Mouse (Mus musculus) kidney, postnatal 10 days (tissue): ENCODE measurements around the gene Prpf4b.
A peak's percentile ranks its signal among the peaks of the same experiment; 100 is the strongest.
"Not testable (repeated sequence)": the region's sequence is repeated elsewhere in the genome, so short reads cannot be mapped to it uniquely, and the experiment has no call there.

Experiments
- DNase-seq: peaks from one replicate; pipeline ENCODE4 v3.0.0; 2021; ENCODE audit warnings: mixed read lengths

Gene Prpf4b

DNA sequence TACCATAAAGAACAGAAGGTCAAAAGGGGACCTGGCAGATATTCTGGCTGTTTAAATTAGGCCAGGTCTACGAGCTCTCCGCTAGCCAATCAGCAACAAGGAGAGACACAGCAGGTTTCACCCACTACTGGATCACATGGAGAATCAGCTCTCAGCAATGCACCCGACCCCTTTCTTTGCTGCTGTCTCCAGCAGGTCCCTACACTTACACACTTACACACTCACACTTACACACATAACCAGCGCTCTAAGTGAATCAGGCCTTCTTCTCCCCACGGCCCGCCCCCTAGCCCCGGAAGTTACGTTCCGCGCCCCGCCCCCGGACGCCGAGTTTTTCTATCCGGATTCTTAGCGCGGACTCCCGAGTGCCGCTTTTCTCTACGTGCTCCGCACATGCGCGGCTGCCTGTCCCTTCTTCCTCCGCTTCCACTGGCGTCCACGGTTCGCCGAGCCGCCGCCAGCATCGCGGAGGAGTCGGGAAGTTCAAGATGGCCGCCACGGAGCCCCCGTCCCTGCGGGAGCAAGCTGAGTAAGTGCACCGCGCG lies at the start of gene Prpf4b:
Gene Prpf4b, plus strand, starts transcription at position 137 of the 545 bp plus-strand sequence.
- DNase-seq = peak; percentile 97

DNA sequence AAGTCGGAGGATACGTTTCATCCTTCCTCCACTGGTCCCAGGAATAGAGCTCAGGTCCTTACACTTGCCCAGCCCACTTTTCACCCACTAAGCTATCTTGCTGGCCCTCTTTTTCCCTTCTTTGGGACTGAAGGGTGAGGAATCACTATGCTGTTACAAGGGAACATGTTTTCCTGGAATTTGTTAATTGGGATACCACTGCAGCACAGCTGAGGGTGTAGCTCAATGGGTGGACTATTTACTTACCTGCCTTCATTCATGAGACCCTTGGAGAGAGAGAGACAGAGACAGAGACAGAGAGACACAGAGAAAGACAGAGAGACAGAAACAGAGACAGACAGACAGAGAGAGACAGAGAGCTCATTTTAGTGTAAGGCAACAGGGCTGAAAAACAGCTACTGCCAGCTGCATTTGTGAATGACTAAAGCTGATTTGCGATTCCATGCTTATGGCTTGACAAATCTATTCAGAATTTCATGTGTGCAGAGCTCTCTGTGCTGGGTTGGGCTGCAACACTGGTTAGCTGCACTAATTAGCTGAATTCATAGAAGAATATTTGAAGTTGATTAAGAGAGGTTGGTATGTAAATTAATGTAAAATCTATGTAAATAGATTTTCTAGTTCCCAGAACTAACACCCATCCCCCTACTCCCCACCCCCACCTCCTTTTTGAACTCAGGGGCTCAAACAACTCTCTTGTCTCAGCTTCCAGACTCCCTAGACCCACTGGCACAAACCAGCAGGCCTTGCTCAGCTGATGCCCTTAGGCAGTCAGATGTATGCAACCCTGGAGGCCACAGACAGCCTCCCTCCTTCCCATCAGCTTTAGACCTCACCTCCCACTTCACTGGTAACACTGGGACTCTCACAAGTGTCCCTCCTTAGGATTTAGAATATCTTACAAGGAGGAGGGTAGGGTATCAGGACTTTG lies 48.1 kb upstream of the Prpf4b start:
- no peak for DNase-seq

DNA sequence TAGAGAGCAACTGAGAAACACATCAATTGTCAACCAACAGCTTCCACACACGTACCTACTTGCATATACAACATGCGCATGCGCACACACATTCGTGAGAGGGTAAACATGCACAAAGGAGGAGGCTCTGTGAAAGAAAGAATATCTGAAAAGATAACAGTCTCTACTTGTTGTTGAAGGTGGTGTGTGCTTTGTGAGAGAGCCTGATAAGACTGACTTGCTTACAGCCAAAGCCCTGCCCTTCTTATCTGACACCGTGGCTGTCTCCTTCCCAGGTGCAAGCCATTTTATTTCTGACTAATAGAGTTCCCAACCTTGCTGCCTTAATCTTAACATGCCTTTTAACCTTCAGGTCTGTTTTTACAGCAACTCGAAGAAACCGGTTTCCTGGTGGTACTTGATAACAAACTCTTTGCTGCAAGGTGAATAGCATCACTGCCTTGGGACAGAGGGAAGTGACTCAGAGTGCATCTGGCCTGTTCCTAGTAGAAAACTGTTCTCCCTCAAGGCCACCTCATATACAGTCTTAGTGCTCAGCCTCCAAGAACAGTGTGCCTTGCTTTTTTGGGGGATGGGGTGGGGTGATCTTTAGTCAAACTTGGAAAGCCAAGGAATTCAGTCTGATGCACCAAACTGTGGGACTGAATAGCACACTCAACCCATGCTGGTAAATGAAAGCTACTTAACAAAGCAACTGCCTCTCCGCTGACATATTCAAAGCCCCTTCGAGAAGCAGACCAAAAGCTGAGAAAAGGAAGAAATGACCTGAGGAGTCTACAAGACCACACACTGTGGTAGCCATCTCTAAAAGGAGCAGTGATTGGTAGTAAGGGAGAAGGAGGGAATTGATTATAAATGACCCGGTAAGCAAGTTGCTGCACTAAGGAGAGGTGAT lies 46.9 kb upstream of the Prpf4b start:
- DNase-seq = no peak

DNA sequence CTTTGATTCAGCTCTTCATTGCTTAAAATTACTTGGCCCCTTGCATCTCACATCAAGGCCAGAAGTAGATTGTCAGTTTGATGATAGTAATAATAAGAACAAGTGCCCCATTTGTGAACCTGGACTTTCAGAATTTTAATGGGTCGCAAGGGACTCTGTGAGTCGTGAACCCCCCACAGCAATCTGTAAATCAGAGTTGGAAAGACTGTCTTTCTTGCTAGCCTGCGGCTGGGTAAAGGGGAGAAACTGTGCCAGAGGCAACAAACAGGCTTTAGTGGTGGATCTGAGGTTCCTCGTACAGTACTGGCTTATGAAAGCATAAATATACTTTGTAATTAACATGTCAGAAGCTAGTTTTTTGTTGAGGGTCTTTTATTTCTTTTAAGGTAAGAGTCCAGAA lies 32.3 kb upstream of the Prpf4b start:
- DNase-seq = peak; percentile 11

DNA sequence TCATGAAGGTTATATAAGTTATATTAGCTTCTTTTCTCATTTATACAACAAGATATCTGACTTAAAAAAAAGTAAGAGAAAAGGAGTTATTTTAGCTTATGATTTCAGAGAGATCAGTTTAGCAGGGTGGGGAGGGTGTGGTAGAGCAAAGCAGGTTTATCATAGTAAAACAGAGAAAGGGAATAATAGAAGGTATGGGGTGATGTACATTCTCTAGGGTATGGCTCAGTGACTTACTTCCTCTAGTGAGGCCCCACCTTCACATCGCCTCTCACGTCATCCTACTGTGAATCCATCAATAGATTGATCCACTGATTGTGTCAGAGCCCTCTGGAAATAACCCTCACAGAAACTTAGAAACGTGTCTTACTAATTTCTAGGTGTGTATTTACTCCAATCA lies 24.3 kb upstream of the Prpf4b start:
- no peak for DNase-seq

DNA sequence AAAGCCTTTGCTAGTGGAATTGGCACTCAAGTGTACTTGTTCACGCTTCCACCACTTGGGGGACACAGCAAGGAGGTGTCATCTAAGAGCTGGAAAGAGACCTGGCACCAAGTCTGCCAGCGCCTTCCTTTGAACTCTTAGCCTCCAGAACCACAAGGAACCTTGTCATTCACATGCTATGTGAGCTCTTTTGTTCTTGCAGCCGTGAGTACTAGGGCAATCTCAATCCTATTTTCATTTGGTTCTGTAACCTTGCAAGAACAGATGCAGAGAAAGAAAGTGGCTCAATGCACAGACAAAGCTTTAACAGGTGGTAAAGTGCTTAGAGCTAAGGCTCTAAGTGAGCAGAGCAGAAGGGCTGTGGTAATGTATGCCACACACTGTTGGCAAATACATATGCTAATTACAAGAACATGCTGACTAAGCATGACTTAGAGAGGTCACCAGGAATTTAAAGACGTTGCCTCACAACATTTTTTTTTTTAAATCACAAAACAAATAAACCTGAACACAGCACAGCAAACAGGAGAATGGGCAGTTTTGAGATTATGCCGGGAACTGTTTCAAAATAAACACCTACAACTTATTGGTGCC lies 23.8 kb upstream of the Prpf4b start:
- no peak for DNase-seq

DNA sequence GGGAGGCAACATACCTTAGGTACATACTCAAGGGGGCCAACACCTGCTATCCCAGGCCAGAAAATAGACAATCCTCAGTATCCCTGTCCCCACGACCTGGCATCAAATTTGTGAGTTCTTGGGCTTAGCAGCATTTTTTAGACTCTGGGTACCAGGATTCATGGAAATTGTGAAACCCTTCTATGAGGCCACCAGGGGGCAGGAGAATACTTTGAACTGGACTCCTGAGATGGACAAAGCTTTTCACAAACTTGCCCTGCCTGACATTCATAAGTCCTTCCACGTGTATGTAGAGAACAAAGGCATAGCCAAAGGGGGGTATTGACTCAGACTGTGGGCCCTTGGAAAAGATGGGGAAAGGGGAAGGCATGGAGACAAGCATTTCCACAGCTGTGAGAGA lies 17.6 kb upstream of the Prpf4b start:
- peak; percentile 48 for DNase-seq

DNA sequence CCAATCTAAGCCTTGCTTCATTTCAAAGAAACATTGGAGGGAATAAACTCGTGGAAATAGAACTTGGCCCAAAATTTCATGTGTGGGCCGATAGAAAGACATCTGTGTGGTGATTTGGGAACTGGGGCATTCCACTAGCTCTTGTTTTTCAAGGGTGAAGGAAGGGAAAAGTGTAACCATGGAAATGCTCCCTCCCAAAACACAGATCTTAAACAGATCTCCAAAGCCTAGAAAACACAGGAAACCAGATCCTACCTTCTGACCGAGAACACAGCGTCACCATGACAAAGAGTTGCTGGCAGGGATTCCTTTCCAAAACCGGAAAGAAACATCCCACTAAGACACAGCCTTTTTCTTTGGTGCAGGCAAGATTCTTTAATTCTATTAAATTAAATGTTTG lies 15.7 kb upstream of the Prpf4b start:
- no peak for DNase-seq

DNA sequence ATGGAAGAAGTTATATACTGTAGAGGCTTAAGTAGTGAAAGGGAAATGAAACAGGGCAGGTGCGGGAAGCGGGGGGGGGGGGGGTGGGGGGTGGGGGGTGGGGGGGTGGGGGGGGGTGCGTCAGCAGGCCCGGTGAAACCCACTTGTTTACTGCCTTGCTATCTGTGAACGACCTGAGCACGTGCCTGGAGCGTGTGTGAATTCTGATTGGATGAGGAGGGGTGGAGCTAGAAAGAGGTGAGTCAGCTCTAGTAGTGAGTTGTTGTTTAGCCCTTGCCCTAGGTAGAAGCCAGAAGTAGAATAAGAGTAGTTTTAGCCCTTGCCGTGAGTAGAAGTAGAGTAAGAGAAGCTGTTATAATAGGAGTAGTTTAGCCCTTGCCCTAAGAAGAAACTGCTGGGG lies 13.9 kb upstream of the Prpf4b start:
- not testable (repeated sequence) for DNase-seq

DNA sequence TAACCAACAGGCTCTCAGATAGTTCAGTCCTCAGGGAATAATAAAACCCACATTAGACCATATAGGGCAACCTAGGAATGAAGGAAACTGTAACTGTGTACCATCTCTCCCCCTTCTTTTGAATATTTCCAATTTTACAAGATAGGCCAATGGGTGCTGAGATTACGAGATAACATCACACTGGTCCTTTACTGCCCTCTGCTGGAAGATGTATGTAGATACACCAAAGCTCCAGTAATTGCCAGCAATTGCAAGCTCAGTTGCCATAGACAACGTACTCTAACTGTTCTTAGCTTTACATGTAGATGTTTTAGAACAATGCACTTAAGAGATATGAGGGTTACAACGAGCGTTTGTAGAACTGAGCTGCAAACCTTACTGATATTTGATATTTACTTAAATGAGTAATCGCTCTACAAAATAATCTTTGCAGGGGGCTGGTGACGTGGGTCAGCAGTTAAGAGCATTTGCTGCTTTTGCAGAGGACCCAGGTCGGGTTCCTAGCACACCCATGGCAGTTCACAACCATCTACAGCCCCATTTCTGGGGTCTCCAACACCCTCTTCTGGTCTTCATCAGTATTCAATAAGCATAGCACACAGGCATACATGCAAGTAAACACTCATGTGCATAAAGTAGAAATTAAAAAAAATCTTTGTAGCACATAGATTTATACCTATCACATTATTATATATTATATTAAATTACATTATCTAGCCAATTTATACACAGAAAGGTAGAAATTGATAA lies 10.5 kb upstream of the Prpf4b start:
- DNase-seq = peak; percentile 51

DNA sequence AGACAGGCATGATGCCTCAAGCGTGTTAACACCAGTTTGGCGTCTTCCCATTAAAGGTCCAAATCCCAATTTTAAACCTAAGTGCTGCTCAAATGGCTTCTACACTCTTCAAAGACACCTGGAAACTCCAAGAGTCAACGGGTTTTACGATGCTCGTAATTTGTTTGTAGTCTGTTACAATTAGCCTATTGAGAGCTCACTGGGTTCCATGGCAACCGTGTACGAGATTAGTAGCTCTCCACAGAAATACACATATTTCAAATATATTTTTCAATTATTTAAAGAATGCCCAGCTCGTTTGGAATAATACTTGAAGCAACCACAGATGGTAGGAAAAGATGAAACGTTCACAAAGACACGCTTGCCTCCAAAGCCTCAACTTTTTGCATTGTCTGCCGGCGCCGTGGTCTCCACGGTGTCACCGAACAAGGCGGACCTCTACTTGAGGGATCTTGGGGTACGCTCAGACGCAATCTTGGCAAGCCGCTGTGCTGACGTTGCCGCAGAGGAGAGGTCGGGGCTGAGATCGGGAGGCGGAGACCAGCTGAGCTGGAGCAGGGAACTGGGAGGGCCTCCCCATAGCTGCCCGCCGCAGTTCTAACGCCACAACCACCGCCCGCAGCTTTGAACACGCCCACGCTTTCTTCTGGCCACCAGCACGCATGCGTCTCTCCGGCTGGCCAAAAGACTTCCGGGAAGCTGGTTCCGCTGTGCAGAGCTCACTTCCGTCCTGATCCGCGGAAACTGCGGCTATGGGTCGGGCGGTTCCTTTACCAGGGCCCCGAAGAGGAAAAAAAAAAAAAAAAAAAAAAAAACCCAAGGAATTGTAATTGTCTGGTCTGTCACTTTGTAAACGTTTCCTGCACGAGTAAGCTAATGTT lies 1.1 kb upstream of the Prpf4b start:
- peak; percentile 96 for DNase-seq

DNA sequence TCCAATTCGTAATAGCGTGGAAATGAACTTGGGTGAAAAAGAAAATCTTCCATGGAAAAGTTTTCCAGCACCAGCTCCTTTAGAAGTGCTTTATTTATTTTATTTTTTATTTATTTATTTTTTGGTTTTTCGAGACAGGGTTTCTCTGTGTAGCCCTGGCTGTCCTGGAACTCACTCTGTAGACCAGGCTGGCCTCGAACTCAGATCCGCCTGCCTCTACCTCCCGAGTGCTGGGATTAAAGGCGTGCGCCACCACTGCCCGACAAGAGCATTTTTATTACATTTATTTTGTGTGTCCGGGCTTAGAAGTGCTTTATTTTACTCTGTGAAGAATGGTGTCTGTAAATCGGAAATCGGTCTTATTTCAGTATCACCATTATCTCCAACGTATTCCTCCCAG lies 366 bp upstream of the Prpf4b start:
- peak; percentile 26 for DNase-seq

DNA sequence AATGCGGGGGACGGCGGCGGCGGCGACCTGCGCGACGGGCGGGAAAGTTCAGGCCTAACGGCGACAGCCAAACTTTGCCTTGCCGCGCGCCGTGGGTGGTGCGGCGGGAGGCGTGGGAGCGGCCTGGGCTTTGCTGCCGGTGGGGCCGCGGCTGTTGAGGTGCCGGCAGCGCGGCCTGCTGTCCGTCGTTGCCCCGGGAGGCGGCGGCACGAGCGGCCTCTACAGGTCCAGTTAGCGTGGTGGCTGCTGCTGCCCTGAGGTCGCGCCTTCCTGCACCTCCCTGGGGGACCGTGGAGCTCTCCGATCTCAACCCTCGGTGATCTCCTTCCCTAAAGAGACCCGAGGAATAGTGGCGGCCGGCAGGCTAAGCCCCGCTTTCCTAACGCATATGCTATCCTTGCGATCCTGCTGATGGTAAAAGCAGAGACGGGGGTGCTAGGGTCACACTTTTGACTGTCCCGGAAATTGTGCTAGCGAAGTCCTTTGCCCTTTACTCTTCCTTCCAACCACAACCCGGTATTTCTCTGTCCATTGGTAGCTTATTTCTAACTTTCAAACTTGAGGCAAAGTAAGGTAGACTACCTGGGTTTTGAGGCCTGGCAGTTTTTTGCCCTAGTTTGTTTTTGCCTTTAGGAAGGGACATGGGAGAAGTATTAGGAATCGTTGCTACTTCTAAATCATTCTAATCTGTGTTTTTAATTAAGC lies 791 bp downstream of the Prpf4b start:
- peak; percentile 80 for DNase-seq

DNA sequence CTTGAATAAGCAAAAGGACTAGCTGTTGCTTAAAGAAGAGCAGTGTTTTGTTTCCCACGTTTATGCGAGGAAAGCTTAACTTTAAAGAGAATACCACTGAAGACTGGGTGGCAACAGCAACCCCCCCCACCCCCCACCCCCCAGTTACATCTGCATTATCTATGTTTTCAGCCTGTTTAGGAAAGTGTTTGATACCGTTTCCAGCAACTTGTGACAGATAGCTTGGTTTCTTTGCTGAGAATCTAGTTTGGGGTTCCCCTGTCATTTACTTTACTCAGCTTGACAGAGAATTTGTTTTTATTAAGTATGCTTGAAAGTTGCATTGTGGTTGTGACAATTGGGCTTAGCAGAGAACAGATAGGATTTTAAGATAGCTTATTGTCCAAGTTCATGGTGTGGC lies 1.4 kb downstream of the Prpf4b start:
- no peak for DNase-seq

DNA sequence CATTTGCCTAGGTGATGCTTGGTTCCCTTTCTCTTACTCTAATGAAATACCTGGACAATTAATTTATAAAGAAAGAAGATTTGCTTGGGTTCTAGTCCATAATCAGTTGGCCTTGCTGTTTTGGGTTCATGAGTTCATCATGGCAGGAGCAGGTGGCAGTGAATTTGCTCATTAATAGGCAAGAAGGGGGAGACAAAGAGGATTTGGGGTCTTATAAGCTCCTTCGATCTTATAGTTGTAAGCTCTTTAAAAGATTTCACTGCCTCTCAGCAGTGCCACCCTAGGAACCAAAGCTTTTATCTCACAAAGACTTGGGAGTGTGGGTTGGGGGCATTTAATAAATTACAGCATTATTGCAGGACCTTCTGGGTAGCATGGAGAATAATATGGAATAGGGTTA lies 17.8 kb downstream of the Prpf4b start:
- no peak for DNase-seq

DNA sequence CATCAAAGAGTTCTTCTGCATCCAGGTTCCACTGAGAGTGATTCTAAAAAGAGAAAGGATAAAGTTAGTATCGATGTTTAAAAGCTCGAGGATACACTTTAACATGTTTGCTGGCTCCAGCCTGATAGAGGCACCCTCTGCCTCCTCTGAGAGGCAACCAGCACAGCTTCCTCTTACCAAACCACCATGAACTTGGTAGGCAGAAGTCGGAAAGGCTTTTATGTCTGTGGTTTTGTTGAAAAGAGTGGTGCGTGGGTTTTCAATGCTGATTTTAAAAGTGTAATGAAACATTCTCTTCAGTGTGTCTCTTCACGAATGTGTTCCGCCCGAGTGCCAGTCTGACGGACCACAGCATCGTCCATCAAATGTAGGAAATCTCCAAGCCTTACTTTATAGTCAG lies 39.5 kb downstream of the Prpf4b start:
- DNase-seq = no peak

DNA sequence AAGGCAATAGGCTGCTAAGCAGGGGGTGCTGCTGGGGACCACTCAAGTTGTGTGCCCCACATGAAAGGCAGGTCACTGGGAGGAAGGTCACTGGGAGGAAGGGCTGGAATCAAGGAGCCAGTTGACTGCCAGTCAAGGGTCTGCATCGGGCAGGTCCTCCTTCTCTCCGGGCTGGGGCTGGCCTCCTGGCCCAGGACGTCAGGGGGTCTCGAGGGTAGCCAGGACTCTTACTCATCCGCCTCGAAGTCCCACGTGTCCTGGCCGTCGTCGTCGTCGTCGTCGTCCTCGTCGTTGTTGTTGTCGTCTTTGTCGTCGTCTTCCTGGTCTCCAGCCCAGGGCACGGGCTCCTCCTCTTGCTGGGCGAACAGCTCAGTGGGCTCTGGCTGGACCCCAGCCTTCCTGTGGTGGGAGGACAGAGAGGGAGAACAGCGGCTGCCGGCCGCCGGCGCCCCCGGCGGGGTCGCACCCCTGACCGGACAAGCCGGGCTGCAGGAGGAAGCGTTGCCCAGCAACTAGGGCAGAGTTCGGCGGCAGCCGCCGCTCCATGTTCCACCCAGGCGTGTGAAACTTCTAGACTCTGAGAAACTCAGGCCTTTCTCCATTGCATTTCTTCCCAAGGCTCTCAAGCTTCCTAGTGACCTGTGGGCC lies 41.5 kb downstream of the Prpf4b start:
- DNase-seq = peak; percentile 68

DNA sequence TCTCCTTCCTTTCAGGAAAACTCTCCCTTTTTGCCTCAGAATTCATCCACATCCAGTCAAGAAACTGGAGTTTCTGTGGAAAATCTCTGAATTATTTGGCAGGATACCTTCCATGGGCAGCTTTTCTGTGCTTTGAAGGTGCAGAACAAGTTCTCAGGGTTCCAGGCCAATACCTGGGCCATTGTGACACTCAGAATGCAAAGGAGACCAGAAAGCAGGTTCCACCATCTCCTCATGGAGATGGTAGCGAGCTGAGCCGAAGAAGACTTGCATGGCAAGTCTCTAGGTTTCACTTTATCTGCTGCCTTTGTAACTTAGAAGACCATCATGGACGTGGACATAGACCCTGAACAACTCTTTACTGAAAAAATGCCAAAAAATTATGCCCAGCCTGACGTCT lies 49.1 kb downstream of the Prpf4b start, which contains the start of the genes Fam217a and 4933417A18Rik:
Gene Fam217a, minus strand, starts transcription at position 101 of the 400 bp plus-strand sequence.
Gene 4933417A18Rik, plus strand, starts transcription at position 200 of the 400 bp plus-strand sequence.
- DNase-seq = no peak

DNA sequence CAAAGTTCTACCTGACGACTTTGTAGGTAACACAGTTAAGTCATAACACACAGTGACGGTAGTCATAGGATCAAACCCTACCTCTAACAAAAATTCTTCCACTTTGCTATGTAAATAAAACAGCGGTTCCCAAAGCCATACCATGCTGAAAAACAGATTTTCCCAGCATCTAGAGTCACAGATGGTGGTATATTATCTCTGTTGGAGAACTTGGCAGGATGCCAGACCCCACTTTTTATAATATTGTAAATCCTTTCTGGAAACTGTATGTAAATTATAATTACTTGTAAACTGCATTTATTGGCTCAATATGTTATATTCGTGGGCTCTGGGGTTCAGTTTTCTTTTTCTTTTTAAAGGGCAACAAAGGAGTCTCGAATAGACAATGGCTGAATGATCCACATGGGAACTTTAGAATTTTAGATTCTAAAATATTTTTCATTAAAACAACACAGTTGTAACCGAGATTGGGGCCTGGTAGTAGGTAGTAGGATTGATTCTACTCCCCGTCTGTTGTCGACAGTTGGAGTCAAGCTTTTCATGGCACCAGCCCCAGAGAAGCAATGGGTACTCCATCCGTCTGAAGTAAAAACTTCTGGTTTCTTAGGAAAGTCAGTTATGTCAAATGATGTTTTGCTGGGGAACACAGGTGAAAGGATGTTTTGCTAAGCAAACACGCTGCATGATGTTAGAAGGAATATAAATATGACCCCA lies 60.0 kb downstream of the Prpf4b start:
- DNase-seq = no peak
